21 mouse cellular contexts compared by ENCODE assay signal in genomic region chr5:96365590-96365989, GRCm38 (mm10). TPM values are rescaled to one million over a fixed set of nuclear protein-coding genes. Genes with fewer than 3 reads are reported as not detected.
"Had no signal": no experiment of that assay in that cellular context is flagged by ENCODE, and none has a peak within 500 bp of the region (broad histone marks: within the 10 kb centered on the region; RNA-seq: fewer than 3 reads in every experiment).

No protein-coding gene starts in this region.

- H3K9ac ChIP-seq: liver, postnatal 0 days; lung, embryonic 15.5 days; midbrain, embryonic 13.5 days; midbrain, embryonic 15.5 days; neural tube, embryonic 12.5 days; stomach, embryonic 15.5 days had no signal

- DNase-seq: liver, postnatal 0 days; lung, adult 2 months; lung, postnatal 14 days; lung, postnatal 36 days; right cerebral cortex, postnatal 14 days; thymus, adult 2 months; thymus, postnatal 14 days; thymus, postnatal 36 days had no signal

- H3K4me3 ChIP-seq: lung, embryonic 15.5 days; midbrain, embryonic 13.5 days; midbrain, embryonic 15.5 days; neural tube, embryonic 12.5 days; stomach, embryonic 15.5 days had no signal

- H3K27me3 ChIP-seq: lung, embryonic 15.5 days; midbrain, embryonic 13.5 days; midbrain, embryonic 15.5 days; neural tube, embryonic 12.5 days; stomach, embryonic 15.5 days had no signal

- H3K9me3 ChIP-seq: lung, embryonic 15.5 days; midbrain, embryonic 13.5 days; midbrain, embryonic 15.5 days; neural tube, embryonic 12.5 days; stomach, embryonic 15.5 days had no signal

- H3K4me2 ChIP-seq: lung, embryonic 15.5 days; midbrain, embryonic 11.5 days; midbrain, embryonic 13.5 days; midbrain, embryonic 15.5 days; neural tube, embryonic 12.5 days; stomach, embryonic 15.5 days had no signal

- H3K4me1 ChIP-seq: lung, embryonic 15.5 days; midbrain, embryonic 13.5 days; midbrain, embryonic 15.5 days; neural tube, embryonic 12.5 days; stomach, embryonic 15.5 days had no signal

- ATAC-seq: liver, postnatal 0 days; lung, postnatal 0 days; midbrain, embryonic 13.5 days; midbrain, embryonic 15.5 days had no signal

- H3K27ac ChIP-seq: lung, embryonic 15.5 days; macrophage; midbrain, embryonic 13.5 days; midbrain, embryonic 15.5 days; neural tube, embryonic 12.5 days; stomach, embryonic 15.5 days; stomach, postnatal 0 days had no signal

- H3K36me3 ChIP-seq: lung, embryonic 15.5 days; midbrain, embryonic 13.5 days; midbrain, embryonic 15.5 days; neural tube, embryonic 12.5 days; stomach, embryonic 15.5 days had no signal

RNA-seq across cellular contexts. Expression of gene Fras1, which starts 8.2 kb away (rescaled TPM):
- total RNA-seq: megakaryocyte, adult 5-6 weeks; megakaryocyte-erythroid progenitor cell, adult 5-6 weeks; monocyte, adult 5-6 weeks; neutrophil, adult 5-6 weeks had no signal
- polyA plus RNA-seq: macrophage had no signal
